Mouse (Mus musculus): ENCODE measurements around the gene Ednra. TPM values are rescaled to one million over a fixed set of nuclear protein-coding genes. Genes with fewer than 3 reads are reported as not detected.
A peak's percentile ranks its signal among the peaks of the same experiment; 100 is the strongest.

Ednra gene
- polyA plus RNA-seq, 1 experiment from 2014 or later: 34.0 TPM

GRCm38 (mm10) chr8:77744476-77744875 lies 20.2 kb upstream of the Ednra start:
- no peak overlapping the region for H3K9ac ChIP-seq
- H3K9me3 ChIP-seq: no peaks in the 10 kb centered on the region
- no peak overlapping the region for H3K4me3 ChIP-seq
- no peak overlapping the region for H3K4me2 ChIP-seq
- no peaks in the 10 kb centered on the region for H3K27me3 ChIP-seq
- ATAC-seq (ENCODE audit: insufficient number of reproducible peaks, low FRiP score, low TSS enrichment, low read depth): peak; percentile 35; the same call in 1 of the 2 replicates
- H3K4me1 ChIP-seq: no peaks in the 10 kb centered on the region
- no peaks in the 10 kb centered on the region for H3K36me3 ChIP-seq
- no peak overlapping the region for H3K27ac ChIP-seq
- 85% methylated on average over 3 of the region's 3 CpGs for WGBS

- H3K27ac ChIP-seq: no peak overlapping the region
- no peaks in the 10 kb centered on the region for H3K4me1 ChIP-seq
- H3K36me3 ChIP-seq: no peaks in the 10 kb centered on the region
- H3K27me3 ChIP-seq: no peaks in the 10 kb centered on the region
- H3K9me3 ChIP-seq: no peaks in the 10 kb centered on the region
- H3K4me3 ChIP-seq: no peak overlapping the region
- H3K4me2 ChIP-seq: no peak overlapping the region
- no peak overlapping the region for H3K9ac ChIP-seq
- ATAC-seq (ENCODE audit: insufficient number of reproducible peaks, low FRiP score, low TSS enrichment, low read depth): no peak
- 38% methylated on average over 3 of the region's 3 CpGs for WGBS
Observed at GRCm38 (mm10) chr8:77742395-77742794, 18.1 kb upstream of the Ednra start.

GRCm38 (mm10) chr8:77741050-77741777 lies 16.9 kb upstream of the Ednra start:
- H3K9ac ChIP-seq: no peak overlapping the region
- no peaks in the 10 kb centered on the region for H3K4me1 ChIP-seq
- no peak overlapping the region for H3K27ac ChIP-seq
- H3K9me3 ChIP-seq: no peaks in the 10 kb centered on the region
- ATAC-seq (ENCODE audit: insufficient number of reproducible peaks, low FRiP score, low TSS enrichment, low read depth): no peak
- no peak overlapping the region for H3K4me3 ChIP-seq
- H3K36me3 ChIP-seq: no peaks in the 10 kb centered on the region
- H3K4me2 ChIP-seq: no peak overlapping the region
- no peaks in the 10 kb centered on the region for H3K27me3 ChIP-seq
- 83% methylated on average over 6 of the region's 6 CpGs for WGBS

- ATAC-seq (ENCODE audit: insufficient number of reproducible peaks, low FRiP score, low TSS enrichment, low read depth): no peak
- no peaks in the 10 kb centered on the region for H3K27me3 ChIP-seq
- H3K9me3 ChIP-seq: no peaks in the 10 kb centered on the region
- 83% methylated on average over 6 of the region's 6 CpGs for WGBS
- no peak overlapping the region for H3K4me2 ChIP-seq
- H3K4me3 ChIP-seq: no peak overlapping the region
- H3K9ac ChIP-seq: no peak overlapping the region
- H3K4me1 ChIP-seq: no peaks in the 10 kb centered on the region
- H3K36me3 ChIP-seq: no peaks in the 10 kb centered on the region
- no peak overlapping the region for H3K27ac ChIP-seq
Observed at GRCm38 (mm10) chr8:77738419-77738818, 14.2 kb upstream of the Ednra start.

GRCm38 (mm10) chr8:77737327-77737726 lies 13.1 kb upstream of the Ednra start:
- H3K4me1 ChIP-seq: no peaks in the 10 kb centered on the region
- H3K27me3 ChIP-seq: no peaks in the 10 kb centered on the region
- H3K36me3 ChIP-seq: no peaks in the 10 kb centered on the region
- no peak overlapping the region for H3K9ac ChIP-seq
- no peak overlapping the region for H3K4me3 ChIP-seq
- no peak for ATAC-seq (ENCODE audit: insufficient number of reproducible peaks, low FRiP score, low TSS enrichment, low read depth)
- no peak overlapping the region for H3K27ac ChIP-seq
- 84% methylated on average over 9 of the region's 9 CpGs for WGBS
- peaks cover 5% of the 10 kb centered on the region for H3K9me3 ChIP-seq
- no peak overlapping the region for H3K4me2 ChIP-seq

- no peak overlapping the region for H3K4me2 ChIP-seq
- peaks cover 6% of the 10 kb centered on the region for H3K9me3 ChIP-seq
- no peaks in the 10 kb centered on the region for H3K4me1 ChIP-seq
- 29% methylated on average over 2 of the region's 2 CpGs for WGBS
- H3K9ac ChIP-seq: no peak overlapping the region
- ATAC-seq (ENCODE audit: insufficient number of reproducible peaks, low FRiP score, low TSS enrichment, low read depth): no peak
- no peak overlapping the region for H3K4me3 ChIP-seq
- H3K36me3 ChIP-seq: no peaks in the 10 kb centered on the region
- no peaks in the 10 kb centered on the region for H3K27me3 ChIP-seq
- H3K27ac ChIP-seq: no peak overlapping the region
Observed at GRCm38 (mm10) chr8:77733792-77734191, 9.5 kb upstream of the Ednra start.

GRCm38 (mm10) chr8:77732964-77733363 lies 8.7 kb upstream of the Ednra start:
- no peak overlapping the region for H3K4me2 ChIP-seq
- H3K9me3 ChIP-seq: peaks cover 6% of the 10 kb centered on the region
- H3K4me1 ChIP-seq: no peaks in the 10 kb centered on the region
- H3K9ac ChIP-seq: no peak overlapping the region
- H3K27me3 ChIP-seq: no peaks in the 10 kb centered on the region
- no peak overlapping the region for H3K4me3 ChIP-seq
- no peak overlapping the region for H3K27ac ChIP-seq
- 55% methylated on average over 3 of the region's 3 CpGs for WGBS
- H3K36me3 ChIP-seq: no peaks in the 10 kb centered on the region
- ATAC-seq (ENCODE audit: insufficient number of reproducible peaks, low FRiP score, low TSS enrichment, low read depth): no peak

GRCm38 (mm10) chr8:77725406-77725805 lies 1.1 kb upstream of the Ednra start:
- 39% methylated on average over 5 of the region's 5 CpGs for WGBS
- H3K4me2 ChIP-seq: no peak overlapping the region
- no peaks in the 10 kb centered on the region for H3K27me3 ChIP-seq
- ATAC-seq (ENCODE audit: insufficient number of reproducible peaks, low FRiP score, low TSS enrichment, low read depth): no peak
- no peak overlapping the region for H3K27ac ChIP-seq
- no peaks in the 10 kb centered on the region for H3K36me3 ChIP-seq
- H3K4me1 ChIP-seq: peaks cover 18% of the 10 kb centered on the region
- H3K9ac ChIP-seq: no peak overlapping the region
- H3K4me3 ChIP-seq: no peak overlapping the region
- H3K9me3 ChIP-seq: no peaks in the 10 kb centered on the region

GRCm38 (mm10) chr8:77723534-77724045 lies 674 bp downstream of the Ednra start:
- no peak for ATAC-seq (ENCODE audit: insufficient number of reproducible peaks, low FRiP score, low TSS enrichment, low read depth)
- Histone ChIP-seq H3K9me3 (no peaks in the 10 kb centered on the region), H3K36me3 (peaks cover 6% of the 10 kb centered on the region; the same call in 1 of the 2 replicates), H3K4me2 (peak overlapping the region; percentile 72), H3K9ac (peak overlapping the region; percentile 58), H3K27ac (peak overlapping the region; percentile 93), H3K27me3 (no peaks in the 10 kb centered on the region), H3K4me1 (peaks cover 18% of the 10 kb centered on the region), H3K4me3 (peak overlapping the region; percentile 60)
- 2% methylated on average over 16 of the region's 16 CpGs for WGBS

- ATAC-seq (ENCODE audit: insufficient number of reproducible peaks, low FRiP score, low TSS enrichment, low read depth): no peak
- H3K4me2 ChIP-seq: peak overlapping the region; percentile 72
- no peaks in the 10 kb centered on the region for H3K27me3 ChIP-seq
- no peak overlapping the region for H3K9ac ChIP-seq
- peak overlapping the region; percentile 93 for H3K27ac ChIP-seq
- WGBS: 60% methylated on average over 4 of the region's 4 CpGs
- H3K4me1 ChIP-seq: peaks cover 18% of the 10 kb centered on the region
- peak overlapping the region; percentile 60 for H3K4me3 ChIP-seq
- H3K9me3 ChIP-seq: no peaks in the 10 kb centered on the region
- H3K36me3 ChIP-seq: peaks cover 6% of the 10 kb centered on the region; the same call in 1 of the 2 replicates
Observed at GRCm38 (mm10) chr8:77723018-77723417, 1.2 kb downstream of the Ednra start.

- no peak for ATAC-seq (ENCODE audit: insufficient number of reproducible peaks, low FRiP score, low TSS enrichment, low read depth)
- H3K4me2 ChIP-seq: no peak overlapping the region
- no peaks in the 10 kb centered on the region for H3K9me3 ChIP-seq
- no peak overlapping the region for H3K4me3 ChIP-seq
- H3K27me3 ChIP-seq: no peaks in the 10 kb centered on the region
- H3K4me1 ChIP-seq: peaks cover 17% of the 10 kb centered on the region
- H3K27ac ChIP-seq: no peak overlapping the region
- H3K9ac ChIP-seq: no peak overlapping the region
- H3K36me3 ChIP-seq: peaks cover 6% of the 10 kb centered on the region; the same call in 1 of the 2 replicates
- 49% methylated on average over 2 of the region's 2 CpGs for WGBS
Observed at GRCm38 (mm10) chr8:77718933-77719332, 5.3 kb downstream of the Ednra start.

GRCm38 (mm10) chr8:77717036-77717435 lies 7.2 kb downstream of the Ednra start:
- H3K27me3 ChIP-seq: no peaks in the 10 kb centered on the region
- WGBS: 44% methylated on average over 2 of the region's 2 CpGs
- no peak overlapping the region for H3K4me2 ChIP-seq
- no peak overlapping the region for H3K9ac ChIP-seq
- H3K9me3 ChIP-seq: no peaks in the 10 kb centered on the region
- H3K36me3 ChIP-seq: peaks cover 6% of the 10 kb centered on the region; the same call in 1 of the 2 replicates
- no peak for ATAC-seq (ENCODE audit: insufficient number of reproducible peaks, low FRiP score, low TSS enrichment, low read depth)
- no peak overlapping the region for H3K4me3 ChIP-seq
- no peak overlapping the region for H3K27ac ChIP-seq
- H3K4me1 ChIP-seq: peaks cover 27% of the 10 kb centered on the region
